Mouse (Mus musculus) myocyte (in vitro differentiated cells): ENCODE results near the gene Pacrg.

Experiments
- E2F4 ChIP-seq: IDR thresholded peaks from one replicate; pipeline ENCODE4 v1.6.1; 2011; ENCODE audit warnings: mild to moderate bottlenecking, control low read depth, moderate library complexity; ENCODE audit not compliant: insufficient read depth
- MYOG ChIP-seq, 3 experiments: IDR thresholded peaks; one replicate each; pipeline ENCODE4 v1.6.1; 2011; ENCODE audit warnings: control low read depth in 2 of 3, low read depth in 2 of 3, mild to moderate bottlenecking in 2 of 3; ENCODE audit not compliant: insufficient read length in 2 of 3, control insufficient read depth in 1 of 3, insufficient read depth in 1 of 3
- POLR2A ChIP-seq: IDR thresholded peaks from one replicate; pipeline ENCODE4 v1.6.1; 2011; ENCODE audit warnings: low read depth, mild to moderate bottlenecking, control low read depth, moderate library complexity; ENCODE audit not compliant: insufficient read length
- TCF12 ChIP-seq: IDR thresholded peaks from one replicate; pipeline ENCODE4 v1.6.1; 2011; ENCODE audit warnings: mild to moderate bottlenecking, control low read depth; ENCODE audit not compliant: poor library complexity, insufficient read depth, severe bottlenecking

- no peak for TF ChIP-seq POLR2A
- TF ChIP-seq TCF12, result no peak
- TF ChIP-seq MYOG (IDR thresholded peaks at IDR 0.05; ENCODE audit: control insufficient read depth in 1 of 3, insufficient read depth in 1 of 3, insufficient read length in 2 of 3, low read depth in 2 of 3), result no peak
- no peak for TF ChIP-seq E2F4
Observed at GRCm38 (mm10) chr17:10887924-10888323, 47.8 kb upstream of the Pacrg start.
